Mouse (Mus musculus) layer of hippocampus, postnatal 14 days (tissue): ENCODE measurements around the gene Pdia3. TPM values are rescaled to one million over a fixed set of nuclear protein-coding genes. Genes with fewer than 3 reads are reported as not detected.
"Not testable (repeated sequence)": the region's sequence is repeated elsewhere in the genome, so short reads cannot be mapped to it uniquely, and the experiment has no call there.

ENCODE experiments used
- DNase-seq, 2 experiments: peaks; one replicate each; pipeline ENCODE4 v3.0.0; 2021 to 2022; ENCODE audit warnings: low spot score in 2 of 2, mixed read lengths in 1 of 2
- total RNA-seq, 2 experiments: library from RNA; stranded (reverse); gene quantifications; 2 replicates each; pipeline ENCODE4 v1.2.3; 2021

The Pdia3 gene
- total RNA-seq, 2 experiments from 2014 or later, result 194 to 224 TPM

- no peak for DNase-seq
Observed at GRCm38 (mm10) chr2:121442259-121443067, 28.9 kb downstream of the Pdia3 start.

GRCm38 (mm10) chr2:121443068-121443349 is 29.4 kb downstream of the Pdia3 start:
- no peak for DNase-seq

GRCm38 (mm10) chr2:121444178-121444577 is 30.6 kb downstream of the Pdia3 start, which contains the start of gene Ell3:
Gene Ell3 (minus strand): TSS chr2:121444278.
- no peak for DNase-seq

GRCm38 (mm10) chr2:121445117-121445516 is 31.5 kb downstream of the Pdia3 start:
- no peak for DNase-seq

GRCm38 (mm10) chr2:121446506-121446905 is 32.9 kb downstream of the Pdia3 start:
- DNase-seq, result no peak

- DNase-seq, result no peak
Observed at GRCm38 (mm10) chr2:121447006-121447405, 33.4 kb downstream of the Pdia3 start.

GRCm38 (mm10) chr2:121448136-121448535 is 34.6 kb downstream of the Pdia3 start:
- DNase-seq, result peak in 1 of 2 experiments; percentile 49

GRCm38 (mm10) chr2:121448739-121449535 is 35.4 kb downstream of the Pdia3 start, which contains the start of gene Serf2:
Gene Serf2 (plus strand): TSS chr2:121449195.
- DNase-seq, result peak; percentile 97 to 99

GRCm38 (mm10) chr2:121449545-121450011 is 36.0 kb downstream of the Pdia3 start:
- DNase-seq, result no peak

- no peak for DNase-seq
Observed at GRCm38 (mm10) chr2:121450093-121450492, 36.5 kb downstream of the Pdia3 start.

- no peak for DNase-seq
Observed at GRCm38 (mm10) chr2:121452361-121452760, 38.8 kb downstream of the Pdia3 start.

GRCm38 (mm10) chr2:121452990-121453389 is 39.4 kb downstream of the Pdia3 start, which contains the start of gene Hypk:
Gene Hypk (plus strand): TSS chr2:121453290.
- no peak for DNase-seq

GRCm38 (mm10) chr2:121453917-121454316 is 40.3 kb downstream of the Pdia3 start:
- DNase-seq, result no peak

- DNase-seq, result no peak
Observed at GRCm38 (mm10) chr2:121455534-121455933, 42.0 kb downstream of the Pdia3 start.

GRCm38 (mm10) chr2:121456692-121457642 is 43.4 kb downstream of the Pdia3 start, which contains the start of gene Serinc4:
Gene Serinc4 (minus strand): TSS chr2:121456781.
- DNase-seq, result peak; percentile 83 to 84

GRCm38 (mm10) chr2:121460071-121460470 is 46.5 kb downstream of the Pdia3 start:
- DNase-seq, result no peak

- not testable (repeated sequence) for DNase-seq
Observed at GRCm38 (mm10) chr2:121468982-121469381, 55.4 kb downstream of the Pdia3 start.

- DNase-seq, result not testable (repeated sequence)
Observed at GRCm38 (mm10) chr2:121472783-121473182, 59.2 kb downstream of the Pdia3 start.

GRCm38 (mm10) chr2:121473301-121474179 is 60.0 kb downstream of the Pdia3 start, which contains the start of gene Mfap1b:
Gene Mfap1b (minus strand): TSS chr2:121474067.
- DNase-seq, result peak; percentile 56 to 90

- no peak for DNase-seq
Observed at GRCm38 (mm10) chr2:121474180-121474535, 60.6 kb downstream of the Pdia3 start.
